Mouse (Mus musculus) embryonic facial prominence, embryonic 11.5 days (tissue): ENCODE measurements around the gene 1810055G02Rik. TPM values are rescaled to one million over a fixed set of nuclear protein-coding genes. Genes with fewer than 3 reads are reported as not detected.

Experiments used
- ATAC-seq: fragments of 200-750 bp; cut with Nextera tagmentation; replicated peaks from 2 replicates; pipeline ENCODE4 v1.8.0; 2017; ENCODE audit warnings: low read depth; ENCODE audit not compliant: insufficient number of reproducible peaks, low FRiP score, low TSS enrichment
- DNase-seq: peaks from one replicate; pipeline ENCODE4 v3.0.0-alpha.2; 2015; ENCODE audit warnings: low spot score
- H3K27ac ChIP-seq: fragments of 300-500 bp; sonication (generic); replicated peaks from 2 replicates; pipeline ENCODE4 v1.5.1; 2014; ENCODE audit warnings: mild to moderate bottlenecking, low read depth, low read length, control low read depth
- H3K27me3 ChIP-seq: fragments of 300-500 bp; sonication (generic); 2 replicates; pipeline ENCODE4 v1.6.1; 2014; ENCODE audit warnings: mild to moderate bottlenecking, low read length, moderate library complexity, mixed read lengths; ENCODE audit not compliant: control insufficient read depth, insufficient read depth
- H3K36me3 ChIP-seq: fragments of 300-500 bp; sonication (generic); replicated peaks from 2 replicates; pipeline ENCODE4 v1.6.1; 2014; ENCODE audit warnings: low read depth, mild to moderate bottlenecking, low read length, moderate library complexity, mixed read lengths; ENCODE audit not compliant: control insufficient read depth, insufficient read depth
- H3K4me1 ChIP-seq: fragments of 300-500 bp; sonication (generic); 2 replicates; pipeline ENCODE4 v1.6.1; 2014; ENCODE audit warnings: low read length, mixed read lengths; ENCODE audit not compliant: control insufficient read depth, insufficient read depth
- H3K4me2 ChIP-seq: fragments of 300-500 bp; sonication (generic); 2 replicates; pipeline ENCODE4 v1.6.1; 2014; ENCODE audit warnings: low read depth, mild to moderate bottlenecking, control low read depth, low read length, moderate library complexity
- H3K4me3 ChIP-seq: fragments of 300-500 bp; sonication (generic); 2 replicates; pipeline ENCODE4 v1.5.1; 2014; ENCODE audit warnings: low read depth, low read length, control low read depth
- H3K9ac ChIP-seq: fragments of 300-500 bp; sonication (generic); replicated peaks from 2 replicates; pipeline ENCODE4 v1.6.1; 2014; ENCODE audit warnings: mild to moderate bottlenecking, control low read depth, low read length
- H3K9me3 ChIP-seq: fragments of 300-500 bp; sonication (generic); replicated peaks from 2 replicates; pipeline ENCODE4 v1.6.1; 2016; ENCODE audit warnings: mild to moderate bottlenecking, low read length, inconsistent platforms, mixed read lengths; ENCODE audit not compliant: control insufficient read depth
- WGBS: fragments of 180-500 bp; shearing (Covaris S2); extraction: QIAGEN DNeasy Blood & Tissue Kit; methylation state at CpG from one replicate; pipeline ENCODE4 v1.1.7; 2014; 5-methylcytosine and 5-hydroxymethylcytosine counted together
- polyA plus RNA-seq: library from polyadenylated mRNA; unstranded; fragments of >200 nt; fragmentation: Nextera tagmentation; extraction: Ambion mirVana; gene quantifications from 2 replicates; pipeline ENCODE4 v1.2.1, GENCODE M21; 2014

The 1810055G02Rik gene
- polyA plus RNA-seq, 1 experiment from 2014 or later: 39.0 TPM

DNA sequence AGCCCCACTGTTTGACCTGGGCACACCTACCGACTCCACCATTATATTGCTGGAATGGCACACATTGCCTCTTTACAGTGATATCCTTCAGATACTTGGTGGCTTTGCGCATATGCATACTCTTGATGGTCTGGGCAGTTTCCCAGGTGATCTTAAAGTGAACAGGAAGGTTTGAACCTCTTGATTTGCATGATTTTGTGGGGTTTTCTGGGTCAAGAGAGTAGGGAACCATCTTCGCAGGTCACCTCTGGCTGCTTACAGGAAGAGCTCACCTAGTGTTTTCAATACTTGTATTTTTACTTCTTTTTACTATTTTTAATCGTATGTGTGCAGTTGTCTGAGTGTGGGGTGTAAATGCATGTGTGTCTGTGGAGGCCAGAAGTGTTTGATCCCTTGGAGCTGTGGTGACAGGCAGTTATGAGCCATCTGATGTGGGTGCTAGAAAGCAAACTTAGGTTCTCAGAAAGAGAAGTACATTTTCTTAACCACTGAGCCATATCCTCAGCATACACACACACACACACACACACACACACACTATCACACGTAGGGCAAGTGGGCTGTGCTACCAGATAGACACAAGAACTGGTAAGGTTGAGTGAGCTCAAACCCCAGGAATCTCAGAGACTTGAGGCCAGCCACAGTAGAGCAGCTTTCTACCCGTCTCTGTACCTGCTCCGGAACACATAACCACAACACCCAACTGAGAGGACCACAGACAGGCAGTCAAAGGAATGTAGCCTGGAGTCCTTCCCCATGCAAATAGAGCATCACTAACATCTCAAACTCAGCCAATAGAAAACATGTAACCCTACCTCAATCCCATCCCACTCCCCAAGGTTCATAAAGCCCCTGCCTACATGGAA, 22.9 kb downstream of the 1810055G02Rik start:
- Histone ChIP-seq H3K4me2 (no peak overlapping the region), H3K27ac (no peak overlapping the region), H3K27me3 (no peaks in the 10 kb centered on the region), H3K9ac (no peak overlapping the region), H3K36me3 (no peaks in the 10 kb centered on the region), H3K9me3 (no peaks in the 10 kb centered on the region), H3K4me1 (no peaks in the 10 kb centered on the region), H3K4me3 (no peak overlapping the region)
- WGBS: 83% methylated on average over 7 of the region's 7 CpGs
- DNase-seq: no peak
- no peak for ATAC-seq

GRCm38 (mm10) chr19:3736001-3736400, 27.9 kb downstream of the 1810055G02Rik start:
- DNase-seq: no peak
- no peak overlapping the region for H3K4me3 ChIP-seq
- no peak for ATAC-seq
- WGBS: 96% methylated on average over 3 of the region's 3 CpGs
- H3K4me1 ChIP-seq: no peaks in the 10 kb centered on the region
- no peaks in the 10 kb centered on the region for H3K27me3 ChIP-seq
- H3K4me2 ChIP-seq: no peak overlapping the region
- H3K27ac ChIP-seq: no peak overlapping the region
- no peaks in the 10 kb centered on the region for H3K9me3 ChIP-seq
- no peak overlapping the region for H3K9ac ChIP-seq
- no peaks in the 10 kb centered on the region for H3K36me3 ChIP-seq

- Histone ChIP-seq H3K9ac (no peak overlapping the region), H3K9me3 (no peaks in the 10 kb centered on the region), H3K4me1 (no peaks in the 10 kb centered on the region), H3K36me3 (no peaks in the 10 kb centered on the region), H3K4me2 (no peak overlapping the region), H3K27me3 (no peaks in the 10 kb centered on the region), H3K4me3 (no peak overlapping the region), H3K27ac (no peak overlapping the region)
- 86% methylated on average over 7 of the region's 7 CpGs for WGBS
- ATAC-seq (no peak), DNase-seq (no peak)
Measured at GRCm38 (mm10) chr19:3739650-3740049, 31.6 kb downstream of the 1810055G02Rik start.

DNA sequence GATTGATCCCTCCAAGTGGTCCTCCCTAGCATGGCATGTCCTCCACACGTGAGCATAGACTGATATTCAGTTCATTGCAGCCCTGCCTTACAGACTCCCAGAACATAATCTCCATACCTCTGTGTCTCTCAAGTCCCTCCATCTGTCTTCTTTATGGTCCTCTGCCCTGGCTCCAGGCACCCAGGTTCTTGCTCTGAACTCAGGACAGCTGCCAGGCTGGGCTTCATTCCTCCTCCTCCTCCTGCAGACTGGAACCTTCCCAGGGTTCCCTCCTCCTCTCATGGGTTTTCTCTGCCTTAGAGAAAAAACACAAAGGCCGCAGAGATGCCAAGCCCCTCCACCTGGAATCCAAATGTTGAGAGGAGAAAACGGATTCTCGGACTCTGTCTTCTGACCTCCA, 34.6 kb downstream of the 1810055G02Rik start:
- H3K4me2 ChIP-seq: no peak overlapping the region
- WGBS: 54% methylated on average over 4 of the region's 4 CpGs
- no peaks in the 10 kb centered on the region for H3K9me3 ChIP-seq
- H3K9ac ChIP-seq: no peak overlapping the region
- no peaks in the 10 kb centered on the region for H3K4me1 ChIP-seq
- ATAC-seq (no peak), DNase-seq (no peak)
- no peaks in the 10 kb centered on the region for H3K27me3 ChIP-seq
- no peaks in the 10 kb centered on the region for H3K36me3 ChIP-seq
- no peak overlapping the region for H3K4me3 ChIP-seq
- no peak overlapping the region for H3K27ac ChIP-seq

GRCm38 (mm10) chr19:3743362-3743761, 35.3 kb downstream of the 1810055G02Rik start:
- Histone ChIP-seq H3K4me2 (no peak overlapping the region), H3K9ac (no peak overlapping the region; the same call in 1 of the 2 replicates), H3K27ac (no peak overlapping the region)

DNA sequence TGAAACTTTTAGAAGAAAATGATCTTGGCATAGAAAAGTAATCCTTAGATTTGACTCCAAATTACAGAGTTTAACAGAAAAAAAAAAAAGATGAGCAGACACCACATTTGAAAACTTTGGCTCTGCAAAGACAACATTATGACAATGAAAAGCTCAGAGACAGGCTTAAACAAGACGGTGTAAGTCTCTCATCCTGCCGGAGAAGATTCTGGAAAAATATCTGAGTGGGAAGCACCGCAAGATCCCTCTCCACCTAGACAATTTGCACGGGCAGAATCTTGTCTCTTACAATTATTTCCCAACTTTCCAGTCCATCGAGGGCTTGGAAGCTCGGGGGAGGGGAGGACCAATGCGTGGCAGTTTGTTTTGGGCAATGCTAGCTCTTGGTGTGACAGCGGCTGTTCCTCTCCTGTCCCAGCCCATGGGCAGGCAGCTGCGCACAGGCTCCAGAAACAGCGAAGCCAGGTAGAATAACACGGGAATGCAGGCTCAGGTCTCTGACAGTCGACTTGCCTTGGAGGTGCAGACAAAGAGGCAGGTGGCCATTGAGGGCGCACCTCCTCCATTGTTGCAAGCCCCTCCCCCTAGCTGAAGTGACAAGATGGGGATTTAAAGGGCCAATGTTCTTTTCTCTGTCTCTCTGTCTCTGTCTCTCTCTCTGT, 35.9 kb downstream of the 1810055G02Rik start:
- ATAC-seq (peak; percentile 72; the same call in 1 of the 2 replicates), DNase-seq (peak; percentile 74)
- Histone ChIP-seq H3K9me3 (no peaks in the 10 kb centered on the region), H3K27ac (0 out of 2 replicates have a peak overlapping the region, but pooled peaks have one; percentile 6), H3K4me2 (peak overlapping the region; percentile 58), H3K9ac (peak overlapping the region; percentile 70), H3K4me1 (no peaks in the 10 kb centered on the region), H3K36me3 (no peaks in the 10 kb centered on the region), H3K4me3 (peak overlapping the region; percentile 44), H3K27me3 (no peaks in the 10 kb centered on the region)
- whole genome bisulfite sequencing: 4% methylated on average over 13 of the region's 13 CpGs

More at GRCm38 (mm10) chr19:3743362-3743761, 35.3 kb downstream of the 1810055G02Rik start:
- ATAC-seq (no peak), DNase-seq (peak; percentile 5)
- H3K9me3 ChIP-seq: no peaks in the 10 kb centered on the region
- no peak overlapping the region for H3K4me3 ChIP-seq
- 88% methylated on average over 7 of the region's 7 CpGs for WGBS
- no peaks in the 10 kb centered on the region for H3K4me1 ChIP-seq
- no peaks in the 10 kb centered on the region for H3K36me3 ChIP-seq
- H3K27me3 ChIP-seq: no peaks in the 10 kb centered on the region

DNA sequence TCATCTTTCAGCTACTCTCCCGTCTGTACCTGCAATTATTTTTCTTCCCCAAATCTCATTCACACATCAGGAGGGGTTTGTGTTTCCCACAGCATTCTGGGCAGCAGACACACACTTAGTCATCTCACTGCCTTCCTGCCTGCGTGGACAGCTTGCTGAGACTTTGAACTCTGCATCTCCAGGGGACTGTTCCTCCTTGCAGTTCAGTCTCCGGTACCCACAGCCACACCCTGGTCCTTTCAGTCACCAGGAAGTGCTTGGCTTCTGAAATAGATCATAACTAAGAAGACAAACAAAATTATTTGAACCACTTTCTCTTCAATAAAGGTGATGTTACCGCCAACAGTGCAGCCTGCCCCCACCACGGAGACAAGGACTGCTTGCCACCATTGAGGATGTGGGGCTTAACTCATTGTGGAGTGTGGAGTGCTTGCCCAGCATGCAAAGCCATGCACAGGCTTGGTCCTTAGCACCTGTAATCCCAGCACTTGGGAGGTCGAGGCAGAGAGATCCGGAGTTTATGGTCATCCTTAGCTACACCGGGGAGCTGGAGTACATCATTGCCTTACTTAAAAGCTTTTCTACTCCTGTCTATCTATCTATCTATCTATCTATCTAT, 44.6 kb downstream of the 1810055G02Rik start:
- Histone ChIP-seq H3K27me3 (no peaks in the 10 kb centered on the region), H3K9ac (no peak overlapping the region), H3K36me3 (no peaks in the 10 kb centered on the region), H3K27ac (no peak overlapping the region), H3K9me3 (no peaks in the 10 kb centered on the region), H3K4me1 (no peaks in the 10 kb centered on the region), H3K4me3 (no peak overlapping the region), H3K4me2 (no peak overlapping the region)
- DNase-seq (no peak), ATAC-seq (no peak)
- 63% methylated on average over 8 of the region's 8 CpGs for WGBS
